Mouse (Mus musculus) adrenal gland, postnatal 36 days (tissue): ENCODE measurements around the gene Iqcm. TPM values are rescaled to one million over a fixed set of nuclear protein-coding genes. Genes with fewer than 3 reads are reported as not detected.
"Not testable (repeated sequence)": the region's sequence is repeated elsewhere in the genome, so short reads cannot be mapped to it uniquely, and the experiment has no call there.

Experiments
- DNase-seq, 2 experiments: peaks; one replicate each; pipeline ENCODE4 v3.0.0; 2021; ENCODE audit warnings: mixed read lengths in 1 of 2
- long read RNA-seq, 2 experiments: library from polyadenylated mRNA; stranded (forward); transcript quantifications; one replicate each; pipeline ENCODE4 v2.0.0; 2021; ENCODE audit warnings: borderline sequencing depth in 2 of 2
- total RNA-seq, 2 experiments: library from RNA; stranded (reverse); gene quantifications; 2 replicates each; pipeline ENCODE4 v1.2.3; 2021

Iqcm gene
- total RNA-seq = not detected
- long read RNA-seq, experiment 1 = 0 reads
- long read RNA-seq, experiment 2 = 0 reads

GRCm38 (mm10) chr8:75448394-75448793 is at the start of gene Iqcm:
Iqcm (plus strand) TSS chr8:75448694.
- no peak for DNase-seq

GRCm38 (mm10) chr8:75406489-75406888 is 42.0 kb upstream of the Iqcm start, which contains the start of gene Gm10358:
Gm10358 (minus strand) TSS chr8:75406589.
- no peak for DNase-seq

- not testable (repeated sequence) for DNase-seq
These were observed 32.8 kb upstream of the Iqcm start for GRCm38 (mm10) chr8:75415696-75416095.

DNA sequence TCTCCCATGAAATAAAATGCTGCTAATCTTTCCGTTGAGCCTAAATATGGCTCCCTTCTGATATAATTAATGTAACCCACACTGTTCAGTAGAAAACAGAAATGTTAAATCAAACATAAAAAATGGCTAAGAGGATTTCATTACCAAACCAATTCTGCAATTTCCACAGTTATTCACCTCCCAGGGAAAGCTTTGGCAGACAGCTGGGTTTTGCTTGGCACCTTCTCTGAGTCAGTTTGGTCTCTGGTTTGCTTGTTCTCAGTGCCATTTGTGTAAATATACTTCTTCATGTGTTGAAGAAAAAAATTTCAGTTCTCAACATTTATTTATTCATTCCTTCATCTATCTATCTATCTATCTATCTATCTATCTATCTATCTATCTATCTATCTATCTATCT is 28.3 kb downstream of the Iqcm start:
- DNase-seq = no peak

DNA sequence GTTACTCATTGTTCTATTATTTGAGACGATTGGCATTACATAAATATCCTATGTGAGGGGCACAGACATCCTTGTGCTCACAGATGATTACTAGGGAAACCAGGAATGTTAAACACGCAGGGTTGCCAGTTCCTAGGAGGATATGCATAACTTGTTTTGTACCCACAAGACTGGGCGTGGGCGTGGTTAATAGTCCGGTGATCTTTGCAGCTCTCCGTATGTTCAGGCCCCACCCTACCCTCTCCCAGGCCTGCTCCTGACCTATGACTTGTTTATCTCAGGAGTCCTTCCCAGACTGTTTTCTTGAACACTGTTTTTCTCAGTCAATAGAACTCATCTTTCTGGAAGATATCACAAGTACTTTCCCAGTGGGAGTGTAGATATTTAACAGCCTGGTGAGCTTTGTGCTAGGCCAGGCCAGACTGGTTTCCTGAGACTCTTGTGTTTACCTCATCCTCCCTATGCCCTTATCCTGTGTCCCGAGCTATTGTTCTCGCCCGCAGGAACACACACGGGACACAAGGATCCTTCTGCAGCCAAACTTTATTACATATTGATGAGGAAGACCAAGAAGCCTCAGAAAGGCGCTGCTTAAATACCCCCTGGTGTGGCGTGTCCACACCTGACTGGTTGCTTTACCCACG is 40.7 kb downstream of the Iqcm start:
- no peak for DNase-seq

DNA sequence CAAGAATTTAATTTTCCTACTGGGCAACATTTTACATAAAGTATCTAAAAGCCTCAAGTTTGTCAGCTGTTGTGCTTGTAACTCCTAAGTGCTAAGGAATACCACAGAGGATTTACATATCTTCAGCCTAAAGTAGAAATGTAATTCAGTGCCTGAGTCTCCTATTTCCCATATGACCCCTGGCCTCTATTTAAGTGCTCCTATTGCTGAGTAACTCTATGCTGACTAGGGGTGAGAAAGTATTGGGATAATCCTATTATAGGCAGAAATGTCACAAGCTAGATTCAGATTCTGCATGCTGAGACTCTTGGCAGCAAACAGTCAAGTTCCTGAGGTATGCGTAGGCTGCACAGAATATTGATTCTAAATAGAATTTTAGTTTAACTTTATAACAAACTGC is 60.8 kb downstream of the Iqcm start:
- DNase-seq = no peak

- DNase-seq = no peak
These were observed 65.3 kb downstream of the Iqcm start for GRCm38 (mm10) chr8:75513786-75514185.

DNA sequence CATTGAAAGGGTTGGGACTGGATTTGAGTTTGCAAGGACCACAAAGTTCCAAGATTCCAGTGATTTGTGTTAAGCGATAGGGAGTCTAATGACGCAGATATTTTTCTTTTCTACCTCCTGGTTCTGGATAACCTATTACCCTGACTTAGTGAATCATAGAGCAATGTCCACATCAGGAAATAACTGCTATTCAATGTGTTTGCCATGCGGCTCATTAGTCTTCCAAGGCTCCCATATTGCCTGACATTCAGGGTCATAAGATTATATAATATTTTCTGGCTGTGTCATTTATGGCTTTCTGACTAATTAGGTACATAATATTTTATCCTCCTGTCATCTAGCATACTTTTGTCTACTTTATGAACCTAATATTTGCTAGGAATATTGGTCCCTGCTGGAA is 100.8 kb downstream of the Iqcm start:
- no peak for DNase-seq

- no peak for DNase-seq
These were observed 147.8 kb downstream of the Iqcm start for GRCm38 (mm10) chr8:75596281-75596680.

DNA sequence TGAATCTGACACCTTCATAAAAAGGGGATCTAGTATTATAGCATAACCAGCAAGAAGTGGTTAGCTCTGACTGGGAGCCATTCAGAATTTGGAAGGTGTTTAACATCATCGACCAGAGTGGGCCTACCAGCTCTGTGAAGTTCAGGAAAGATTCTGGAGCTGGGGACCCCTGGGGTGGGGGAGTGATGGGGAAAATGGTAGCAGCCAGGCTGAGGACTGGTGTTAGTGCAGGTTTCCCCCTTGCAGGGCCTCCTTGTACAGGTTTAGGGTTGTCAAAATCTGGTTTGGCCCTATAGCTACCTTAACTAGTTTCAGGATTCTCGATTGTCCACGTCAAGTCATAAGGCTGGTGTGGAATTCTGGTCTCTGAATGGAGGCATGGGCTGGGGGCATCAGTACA is 194.5 kb downstream of the Iqcm start:
- DNase-seq = no peak

GRCm38 (mm10) chr8:75659287-75659686 is 210.8 kb downstream of the Iqcm start:
- no peak for DNase-seq

DNA sequence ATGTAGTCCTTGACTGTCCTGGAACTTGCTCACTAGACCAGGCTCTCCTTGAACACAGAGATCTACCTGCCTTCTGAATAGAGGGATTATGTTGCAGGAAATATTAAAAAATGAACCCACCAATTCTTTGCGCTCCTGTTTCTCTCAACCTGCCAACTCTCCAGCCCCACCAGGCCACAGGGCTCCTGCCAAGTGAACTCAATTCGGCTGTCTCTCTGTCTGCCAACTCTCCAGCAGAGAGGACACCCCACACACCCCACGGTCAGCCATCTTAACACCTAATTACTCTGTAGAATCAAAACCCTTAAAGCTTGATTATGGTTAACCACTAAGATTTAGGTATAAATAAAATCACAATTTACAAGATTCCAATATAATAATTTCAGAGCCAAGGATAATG is 298.1 kb downstream of the Iqcm start:
- DNase-seq = no peak

DNA sequence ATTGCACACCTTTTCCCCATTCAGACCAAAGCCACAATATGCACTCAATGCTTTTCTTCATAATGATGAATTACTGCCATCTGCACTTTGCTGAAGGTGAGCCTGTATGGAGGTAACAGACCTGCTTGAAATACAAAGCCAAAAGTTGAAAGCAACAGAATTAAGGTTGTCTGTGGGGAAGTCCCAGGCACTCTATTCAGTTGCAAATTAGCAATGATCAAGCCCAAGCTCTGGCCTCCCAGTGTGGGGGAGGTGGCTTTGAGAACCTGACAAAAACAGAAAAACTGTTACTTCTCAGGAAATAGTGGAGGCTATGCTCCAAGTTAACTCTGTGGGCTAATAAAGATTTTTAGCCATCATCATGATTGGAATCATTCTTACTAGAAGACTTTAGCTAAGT is 307.1 kb downstream of the Iqcm start:
- no peak for DNase-seq

- DNase-seq = no peak
These were observed 380.1 kb downstream of the Iqcm start for GRCm38 (mm10) chr8:75828468-75829132.

- DNase-seq = no peak
These were observed 386.8 kb downstream of the Iqcm start for GRCm38 (mm10) chr8:75835245-75835644.

GRCm38 (mm10) chr8:75917603-75918344 is 469.3 kb downstream of the Iqcm start:
- no peak for DNase-seq

GRCm38 (mm10) chr8:75949166-75949565 is 500.7 kb downstream of the Iqcm start:
- no peak for DNase-seq

DNA sequence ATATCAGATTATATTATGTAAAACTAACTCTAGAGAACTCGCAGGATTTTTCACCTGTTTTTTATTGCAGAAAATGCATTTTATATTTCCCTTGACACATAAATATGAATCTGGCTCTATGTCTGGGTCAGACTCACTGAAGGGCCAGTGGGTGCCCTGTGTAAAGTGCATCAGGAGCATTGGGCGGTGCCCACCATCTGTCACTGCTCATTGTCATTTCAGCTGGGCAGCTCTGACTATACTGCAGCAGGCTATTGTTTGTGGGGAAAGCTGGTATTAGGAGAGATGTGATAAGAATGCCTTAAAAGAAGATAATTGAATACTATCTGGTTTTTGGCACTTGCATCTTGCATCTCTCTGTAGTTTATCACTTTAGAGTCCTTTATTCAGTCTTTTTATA is 507.5 kb downstream of the Iqcm start:
- DNase-seq = no peak

DNA sequence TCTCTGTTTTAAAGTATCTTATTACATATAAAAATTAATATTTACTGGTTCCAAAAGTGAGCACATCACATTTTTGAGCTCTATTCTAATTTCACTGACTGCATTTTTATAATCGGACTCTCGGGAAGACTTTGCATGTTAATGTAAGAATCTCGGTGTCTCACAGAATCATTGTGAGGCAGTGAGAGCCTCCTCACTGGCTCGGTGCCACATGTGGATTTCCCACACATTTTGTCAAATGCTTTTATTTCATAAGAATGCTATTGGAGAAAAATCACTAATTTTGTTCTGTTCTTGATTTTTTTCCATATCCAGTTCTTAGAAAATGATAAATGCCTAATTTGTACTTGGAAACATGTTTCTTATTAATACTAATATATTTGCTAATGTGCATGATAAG is 570.0 kb downstream of the Iqcm start:
- no peak for DNase-seq
